Mouse (Mus musculus): ENCODE results near the gene Eln.
A peak's percentile ranks its signal among the peaks of the same experiment; 100 is the strongest.

The Eln gene

GRCm38 (mm10) chr5:134746890-134747511 is at the start of gene Eln:
Gene Eln, minus strand, starts transcription at chr5:134747323.
- no peak for DNase-seq (ENCODE audit: low spot score in 2 of 2)

- DNase-seq (ENCODE audit: low spot score in 2 of 2), result no peak
Observed at GRCm38 (mm10) chr5:134790080-134790995, 43.2 kb upstream of the Eln start.

- no peak for DNase-seq (ENCODE audit: low spot score in 2 of 2)
Observed at GRCm38 (mm10) chr5:134788237-134788636, 41.1 kb upstream of the Eln start.

- DNase-seq (ENCODE audit: low spot score in 2 of 2), result no peak
Observed at GRCm38 (mm10) chr5:134785691-134786371, 38.7 kb upstream of the Eln start.

- no peak for DNase-seq (ENCODE audit: low spot score in 2 of 2)
Observed at GRCm38 (mm10) chr5:134783794-134784193, 36.7 kb upstream of the Eln start.

GRCm38 (mm10) chr5:134780963-134781362 is 33.8 kb upstream of the Eln start:
- DNase-seq (ENCODE audit: low spot score in 2 of 2), result no peak

GRCm38 (mm10) chr5:134780146-134780545 is 33.0 kb upstream of the Eln start:
- DNase-seq (ENCODE audit: low spot score in 2 of 2), result no peak

- no peak for DNase-seq (ENCODE audit: low spot score in 2 of 2)
Observed at GRCm38 (mm10) chr5:134776551-134776950, 29.4 kb upstream of the Eln start.

GRCm38 (mm10) chr5:134772522-134772921 is 25.4 kb upstream of the Eln start:
- DNase-seq (ENCODE audit: low spot score in 2 of 2), result no peak

GRCm38 (mm10) chr5:134771750-134772149 is 24.6 kb upstream of the Eln start:
- no peak for DNase-seq (ENCODE audit: low spot score in 2 of 2)

- no peak for DNase-seq (ENCODE audit: low spot score in 2 of 2)
Observed at GRCm38 (mm10) chr5:134769181-134769580, 22.1 kb upstream of the Eln start.

GRCm38 (mm10) chr5:134765441-134765840 is 18.3 kb upstream of the Eln start:
- no peak for DNase-seq (ENCODE audit: low spot score in 2 of 2)

GRCm38 (mm10) chr5:134763326-134763725 is 16.2 kb upstream of the Eln start:
- no peak for DNase-seq (ENCODE audit: low spot score in 2 of 2)

GRCm38 (mm10) chr5:134761409-134762124 is 14.4 kb upstream of the Eln start:
- no peak for DNase-seq (ENCODE audit: low spot score in 2 of 2)

GRCm38 (mm10) chr5:134756031-134756430 is 8.9 kb upstream of the Eln start:
- no peak for DNase-seq (ENCODE audit: low spot score in 2 of 2)

- no peak for DNase-seq (ENCODE audit: low spot score in 2 of 2)
Observed at GRCm38 (mm10) chr5:134754096-134754495, 7.0 kb upstream of the Eln start.

GRCm38 (mm10) chr5:134750469-134750868 is 3.3 kb upstream of the Eln start:
- no peak for DNase-seq (ENCODE audit: low spot score in 2 of 2)

GRCm38 (mm10) chr5:134747947-134748618 is 960 bp upstream of the Eln start:
- no peak for DNase-seq (ENCODE audit: low spot score in 2 of 2)

GRCm38 (mm10) chr5:134747512-134747893 is 380 bp upstream of the Eln start:
- DNase-seq (ENCODE audit: low spot score in 2 of 2), result peak in 1 of 2 experiments; percentile 35

- no peak for DNase-seq (ENCODE audit: low spot score in 2 of 2)
Observed at GRCm38 (mm10) chr5:134746201-134746600, 922 bp downstream of the Eln start.

GRCm38 (mm10) chr5:134745801-134746200 is 1.3 kb downstream of the Eln start:
- DNase-seq (ENCODE audit: low spot score in 2 of 2), result no peak

All from spleen, postnatal 4 days (tissue).